Mouse (Mus musculus): ENCODE results near the gene Ptprd.

- TF ChIP-seq GATA1 (IDR thresholded peaks at IDR 0.05; ENCODE audit: borderline replicate concordance, low read length) (no peak), GATA2 (IDR thresholded peaks at IDR 0.05; ENCODE audit: borderline replicate concordance, low read depth, low read length) (no peak), CTCF (IDR thresholded peaks at IDR 0.05; ENCODE audit: low read depth, low read length) (no peak)
Measured at GRCm38 (mm10) chr4:78002065-78002464, 209.7 kb downstream of the Ptprd start.

Data from G1E (cell line).